Mouse (Mus musculus) kidney, embryonic 16.5 days (tissue): ENCODE results near the gene Cdk19. TPM values are rescaled to one million over a fixed set of nuclear protein-coding genes. Genes with fewer than 3 reads are reported as not detected.

Source experiments
- ATAC-seq: fragments of 200-750 bp; cut with Nextera tagmentation; 2 replicates; pipeline ENCODE4 v1.8.0; 2017; ENCODE audit warnings: moderate TSS enrichment; ENCODE audit not compliant: low FRiP score, low TSS enrichment
- H3K27ac ChIP-seq: fragments of 300-500 bp; sonication (generic); 2 replicates; pipeline ENCODE4 v1.5.1; 2014; ENCODE audit warnings: low read length
- H3K27me3 ChIP-seq: fragments of 300-500 bp; sonication (generic); 2 replicates; pipeline ENCODE4 v1.6.1; 2014; ENCODE audit warnings: low read length, control low read depth, mixed read lengths; ENCODE audit not compliant: insufficient read depth
- H3K36me3 ChIP-seq: fragments of 300-500 bp; sonication (generic); 2 replicates; pipeline ENCODE4 v1.6.1; 2014; ENCODE audit warnings: low read length, control low read depth, mixed read lengths; ENCODE audit not compliant: insufficient read depth
- H3K4me1 ChIP-seq: fragments of 300-500 bp; sonication (generic); 2 replicates; pipeline ENCODE4 v1.6.1; 2014; ENCODE audit warnings: low read length, control low read depth, mixed read lengths; ENCODE audit not compliant: insufficient read depth
- H3K4me2 ChIP-seq: fragments of 300-500 bp; sonication (generic); replicated peaks from 2 replicates; pipeline ENCODE4 v1.6.1; 2014; ENCODE audit warnings: low read depth, low read length
- H3K4me3 ChIP-seq: fragments of 300-500 bp; sonication (generic); 2 replicates; pipeline ENCODE4 v1.5.1; 2014; ENCODE audit warnings: mild to moderate bottlenecking, low read length
- H3K9ac ChIP-seq: fragments of 300-500 bp; sonication (generic); replicated peaks from 2 replicates; pipeline ENCODE4 v1.6.1; 2014; ENCODE audit warnings: low read length
- H3K9me3 ChIP-seq: fragments of 300-500 bp; sonication (generic); 2 replicates; pipeline ENCODE4 v1.6.1; 2016; ENCODE audit warnings: low read length, control low read depth
- whole genome bisulfite sequencing: fragments of 180-500 bp; shearing (Covaris S2); extraction: QIAGEN DNeasy Blood & Tissue Kit; methylation state at CpG from one replicate; pipeline ENCODE4 v1.1.7; 2014; 5-methylcytosine and 5-hydroxymethylcytosine counted together
- polyA plus RNA-seq: library from polyadenylated mRNA; unstranded; fragments of >200 nt; fragmentation: Nextera tagmentation; extraction: Ambion mirVana; gene quantifications from 2 replicates; pipeline ENCODE4 v1.2.1, GENCODE M21; 2015

Gene Cdk19
- polyA plus RNA-seq, 1 experiment from 2014 or later, result 9.5 TPM

- WGBS, result 59% methylated on average over 5 of the region's 5 CpGs
- H3K9me3 ChIP-seq, result no peaks in the 10 kb centered on the region
- ATAC-seq, result no peak
These were observed 25.4 kb downstream of the Cdk19 start for GRCm38 (mm10) chr10:40364642-40365361.

DNA sequence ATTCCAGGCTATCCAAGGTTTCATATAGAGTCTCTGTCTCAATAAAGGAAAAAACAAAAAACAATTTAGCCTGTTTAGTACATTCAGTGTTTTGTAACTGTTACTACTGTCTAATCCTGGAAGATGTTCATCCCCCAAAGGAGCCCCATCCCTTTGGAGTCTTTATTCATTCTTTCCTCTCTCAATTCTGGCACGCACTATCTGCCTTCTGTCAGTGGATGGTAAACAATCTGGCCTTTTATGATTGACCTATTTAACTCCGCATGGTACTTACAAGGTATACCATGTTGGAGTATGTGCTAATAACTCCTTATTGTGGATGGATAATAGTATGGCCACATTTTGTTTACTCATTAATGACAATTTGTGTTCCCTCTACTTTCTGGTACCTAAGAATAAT lies 26.6 kb downstream of the Cdk19 start:
- Histone ChIP-seq H3K27ac (no peak overlapping the region), H3K36me3 (no peaks in the 10 kb centered on the region), H3K4me3 (no peak overlapping the region), H3K4me2 (no peak overlapping the region), H3K27me3 (no peaks in the 10 kb centered on the region), H3K9ac (no peak overlapping the region), H3K9me3 (no peaks in the 10 kb centered on the region), H3K4me1 (peaks cover 5% of the 10 kb centered on the region; the same call in 1 of the 2 replicates)
- 89% methylated on average over 2 of the region's 2 CpGs for WGBS
- ATAC-seq, result no peak

More at GRCm38 (mm10) chr10:40364642-40365361, 25.4 kb downstream of the Cdk19 start:
- Histone ChIP-seq H3K36me3 (no peaks in the 10 kb centered on the region), H3K27ac (no peak overlapping the region), H3K27me3 (no peaks in the 10 kb centered on the region), H3K9ac (no peak overlapping the region), H3K4me1 (peaks cover 5% of the 10 kb centered on the region; the same call in 1 of the 2 replicates), H3K4me2 (no peak overlapping the region), H3K4me3 (no peak overlapping the region)

- no peak overlapping the region for H3K4me3 ChIP-seq
- no peak overlapping the region for H3K4me2 ChIP-seq
- no peaks in the 10 kb centered on the region for H3K36me3 ChIP-seq
- no peak for ATAC-seq
- no peaks in the 10 kb centered on the region for H3K27me3 ChIP-seq
- H3K4me1 ChIP-seq, result peaks cover 9% of the 10 kb centered on the region
- H3K9me3 ChIP-seq, result no peaks in the 10 kb centered on the region
- no peak overlapping the region for H3K9ac ChIP-seq
- no peak overlapping the region for H3K27ac ChIP-seq
- 76% methylated on average over 1 of the region's 1 CpGs for WGBS
These were observed 29.2 kb downstream of the Cdk19 start for GRCm38 (mm10) chr10:40368516-40368915.

GRCm38 (mm10) chr10:40370156-40370555 lies 30.8 kb downstream of the Cdk19 start:
- H3K4me2 ChIP-seq, result no peak overlapping the region
- H3K4me3 ChIP-seq, result no peak overlapping the region
- no peaks in the 10 kb centered on the region for H3K27me3 ChIP-seq
- H3K36me3 ChIP-seq, result no peaks in the 10 kb centered on the region
- no peak overlapping the region for H3K27ac ChIP-seq
- no peak for ATAC-seq
- no peak overlapping the region for H3K9ac ChIP-seq
- no peaks in the 10 kb centered on the region for H3K9me3 ChIP-seq
- H3K4me1 ChIP-seq, result peaks cover 9% of the 10 kb centered on the region

- Histone ChIP-seq H3K27ac (no peak overlapping the region), H3K4me3 (no peak overlapping the region), H3K36me3 (no peaks in the 10 kb centered on the region), H3K27me3 (no peaks in the 10 kb centered on the region), H3K9me3 (no peaks in the 10 kb centered on the region), H3K4me1 (peaks cover 9% of the 10 kb centered on the region), H3K9ac (no peak overlapping the region), H3K4me2 (no peak overlapping the region)
- 72% methylated on average over 8 of the region's 8 CpGs for WGBS
- no peak for ATAC-seq
These were observed 32.0 kb downstream of the Cdk19 start for GRCm38 (mm10) chr10:40371184-40371913.

DNA sequence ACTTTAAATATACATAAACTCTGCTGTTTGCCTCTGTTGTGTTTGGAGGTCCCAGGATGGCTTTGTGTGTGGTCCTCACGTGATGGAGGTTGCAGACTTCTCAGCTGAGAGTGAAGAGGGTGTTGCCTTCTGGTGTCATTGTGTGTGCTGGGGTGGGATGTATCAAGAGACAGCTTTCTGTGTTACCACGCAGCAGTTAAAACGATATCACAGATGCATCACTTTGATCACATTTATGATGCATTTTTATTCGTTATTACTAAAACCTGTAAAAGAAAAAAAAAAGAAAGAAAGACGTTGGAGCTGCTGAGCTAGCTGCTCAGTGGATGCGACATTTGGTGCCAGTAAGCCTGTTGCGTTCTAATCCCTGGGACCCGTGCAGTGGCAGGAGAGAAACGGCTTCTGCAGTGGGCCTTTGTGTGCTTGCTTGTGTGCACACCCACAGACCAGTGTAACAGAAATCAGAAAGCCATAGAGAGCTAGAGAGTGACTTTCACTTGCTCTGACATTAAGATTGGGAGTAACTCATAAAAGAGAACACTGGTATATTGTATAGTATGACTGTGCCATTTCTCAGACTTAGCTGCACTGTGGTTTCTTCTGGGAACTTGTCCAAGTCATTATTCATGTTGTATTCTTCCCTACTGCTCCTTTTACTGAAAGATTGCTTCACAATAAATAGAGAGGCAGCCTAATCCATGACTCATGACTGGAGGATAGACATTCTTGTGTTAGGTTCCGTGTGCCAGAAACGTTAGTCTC lies 32.7 kb downstream of the Cdk19 start:
- H3K4me3 ChIP-seq, result no peak overlapping the region
- peak; percentile 23; the same call in 1 of the 2 replicates for ATAC-seq
- no peaks in the 10 kb centered on the region for H3K9me3 ChIP-seq
- H3K4me1 ChIP-seq, result peaks cover 9% of the 10 kb centered on the region
- H3K27me3 ChIP-seq, result no peaks in the 10 kb centered on the region
- H3K36me3 ChIP-seq, result no peaks in the 10 kb centered on the region
- H3K27ac ChIP-seq, result peak overlapping the region; percentile 19; the same call in 1 of the 2 replicates
- no peak overlapping the region for H3K9ac ChIP-seq
- no peak overlapping the region; the same call in 1 of the 2 replicates for H3K4me2 ChIP-seq
- WGBS, result 48% methylated on average over 11 of the region's 11 CpGs

DNA sequence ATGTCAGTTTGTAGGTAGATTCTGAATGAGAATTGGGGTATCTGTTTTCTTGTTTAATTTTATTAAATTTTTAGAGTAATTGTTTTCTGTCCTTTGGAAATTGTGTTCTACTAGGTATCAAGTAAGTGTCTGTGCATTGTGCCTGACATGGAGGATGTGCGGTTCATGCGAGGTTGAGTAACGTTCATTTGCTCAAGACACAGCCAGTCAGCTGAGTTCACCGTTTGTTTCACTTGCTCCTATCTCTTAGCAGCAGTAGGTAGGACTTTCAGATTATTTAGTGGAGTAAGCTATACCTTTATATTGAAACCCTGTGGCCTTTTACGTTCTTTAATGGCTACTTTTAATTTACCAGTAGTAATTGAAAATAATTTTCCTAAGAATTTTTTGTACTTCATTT lies 34.4 kb downstream of the Cdk19 start:
- H3K9ac ChIP-seq, result no peak overlapping the region
- H3K4me1 ChIP-seq, result peaks cover 9% of the 10 kb centered on the region
- H3K36me3 ChIP-seq, result no peaks in the 10 kb centered on the region
- no peak overlapping the region for H3K4me3 ChIP-seq
- no peaks in the 10 kb centered on the region for H3K9me3 ChIP-seq
- no peak overlapping the region for H3K4me2 ChIP-seq
- H3K27me3 ChIP-seq, result no peaks in the 10 kb centered on the region
- H3K27ac ChIP-seq, result no peak overlapping the region
- WGBS, result 96% methylated on average over 5 of the region's 5 CpGs
- no peak for ATAC-seq

GRCm38 (mm10) chr10:40374828-40375227 lies 35.5 kb downstream of the Cdk19 start:
- WGBS, result 91% methylated on average over 7 of the region's 7 CpGs
- H3K9ac ChIP-seq, result no peak overlapping the region
- H3K36me3 ChIP-seq, result no peaks in the 10 kb centered on the region
- H3K4me1 ChIP-seq, result peaks cover 9% of the 10 kb centered on the region
- no peaks in the 10 kb centered on the region for H3K27me3 ChIP-seq
- ATAC-seq, result no peak
- H3K27ac ChIP-seq, result no peak overlapping the region
- no peak overlapping the region for H3K4me2 ChIP-seq
- H3K9me3 ChIP-seq, result no peaks in the 10 kb centered on the region
- H3K4me3 ChIP-seq, result no peak overlapping the region

DNA sequence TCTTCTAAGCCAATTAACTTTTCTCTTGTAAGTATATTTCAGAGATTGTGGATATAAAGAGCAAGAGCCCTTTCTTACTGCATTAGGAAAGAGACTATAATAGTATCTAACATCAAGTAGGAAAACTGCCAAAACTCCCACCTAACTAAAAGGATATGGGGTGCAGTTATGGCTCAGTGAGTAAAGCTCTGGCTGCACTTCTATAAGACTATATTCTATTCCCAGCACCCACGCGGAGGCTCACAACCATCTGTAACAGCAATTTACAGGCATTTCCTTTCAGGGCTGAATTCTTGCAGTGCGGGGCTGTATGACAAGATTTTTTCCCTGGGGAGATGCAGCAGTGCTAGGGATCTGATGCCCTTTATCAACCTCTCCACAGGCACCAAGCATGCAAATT lies 36.9 kb downstream of the Cdk19 start:
- Histone ChIP-seq H3K27me3 (no peaks in the 10 kb centered on the region), H3K4me1 (peaks cover 9% of the 10 kb centered on the region), H3K36me3 (no peaks in the 10 kb centered on the region), H3K4me3 (no peak overlapping the region), H3K27ac (no peak overlapping the region), H3K4me2 (no peak overlapping the region), H3K9me3 (no peaks in the 10 kb centered on the region), H3K9ac (no peak overlapping the region)
- ATAC-seq, result no peak
- 69% methylated on average over 3 of the region's 3 CpGs for WGBS
